Mouse (Mus musculus) retina, postnatal 1 day (tissue): ENCODE data around the gene Slc19a2.

Source experiments
- DNase-seq: peaks from one replicate; pipeline ENCODE4 v3.0.0-alpha.2; 2012

Gene Slc19a2

DNA sequence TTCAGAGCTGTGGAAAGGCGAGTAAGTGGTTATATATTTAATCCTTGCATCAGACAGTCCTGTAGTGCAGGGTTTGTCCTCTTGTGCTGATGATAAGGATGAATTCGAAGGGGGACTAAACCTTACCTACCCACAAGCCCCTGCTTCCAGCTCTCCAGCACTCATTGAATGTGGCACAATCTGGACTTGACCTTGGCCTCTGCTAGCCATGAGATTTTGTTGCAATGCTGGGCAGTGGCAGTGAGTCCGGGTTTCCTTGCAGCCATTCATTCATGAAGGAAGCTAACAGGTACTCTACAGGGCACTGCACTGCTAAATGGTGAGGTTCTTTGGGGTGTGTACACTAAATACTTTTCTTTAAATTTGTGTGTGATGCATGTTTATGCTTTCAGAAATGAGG is 6.0 kb downstream of the Slc19a2 start:
- DNase-seq = no peak

DNA sequence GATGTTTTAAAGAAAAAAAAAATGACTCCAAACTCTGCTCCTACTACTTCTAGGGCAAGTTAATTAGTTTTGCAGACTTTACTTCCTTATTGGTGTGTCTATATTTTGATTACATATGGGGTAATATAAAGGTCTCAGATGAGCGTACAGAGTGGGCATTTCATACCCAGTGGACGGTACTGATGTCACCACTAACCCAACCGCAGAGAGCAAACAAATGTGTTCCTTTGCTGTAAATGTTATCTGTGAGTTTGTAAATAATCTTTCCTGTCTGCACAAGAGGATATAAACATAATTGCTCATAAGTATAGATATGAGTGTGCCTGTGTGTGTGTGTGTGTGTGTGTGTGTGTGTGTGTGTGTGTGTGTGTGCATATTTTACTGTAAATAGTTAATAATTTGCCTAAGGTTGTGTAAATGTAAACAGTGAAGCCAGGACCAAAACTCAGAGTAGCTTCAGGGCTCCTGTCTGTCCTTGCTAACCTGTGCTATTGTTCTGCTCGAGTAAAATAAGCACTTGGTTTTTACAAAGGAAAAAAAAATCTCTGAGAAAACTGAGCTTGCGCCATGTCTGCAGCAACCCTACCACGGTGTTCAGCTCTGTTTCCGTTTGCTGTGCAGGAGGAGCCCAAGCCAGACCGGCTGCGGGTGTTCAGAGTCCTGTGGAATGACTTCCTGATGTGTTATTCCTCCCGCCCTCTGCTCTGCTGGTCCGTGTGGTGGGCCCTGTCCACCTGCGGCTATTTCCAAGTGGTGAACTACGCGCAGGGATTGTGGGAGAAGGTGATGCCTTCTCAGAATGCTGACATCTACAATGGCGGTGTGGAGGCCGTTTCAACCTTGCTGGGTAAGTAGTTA is 11.6 kb downstream of the Slc19a2 start:
- DNase-seq = no peak

GRCm38 (mm10) chr1:164261553-164261952 is 12.7 kb downstream of the Slc19a2 start:
- no peak for DNase-seq

GRCm38 (mm10) chr1:164270941-164271340 is 22.1 kb downstream of the Slc19a2 start:
- DNase-seq = no peak

- DNase-seq = no peak
Measured at GRCm38 (mm10) chr1:164273659-164274058, 24.8 kb downstream of the Slc19a2 start.

DNA sequence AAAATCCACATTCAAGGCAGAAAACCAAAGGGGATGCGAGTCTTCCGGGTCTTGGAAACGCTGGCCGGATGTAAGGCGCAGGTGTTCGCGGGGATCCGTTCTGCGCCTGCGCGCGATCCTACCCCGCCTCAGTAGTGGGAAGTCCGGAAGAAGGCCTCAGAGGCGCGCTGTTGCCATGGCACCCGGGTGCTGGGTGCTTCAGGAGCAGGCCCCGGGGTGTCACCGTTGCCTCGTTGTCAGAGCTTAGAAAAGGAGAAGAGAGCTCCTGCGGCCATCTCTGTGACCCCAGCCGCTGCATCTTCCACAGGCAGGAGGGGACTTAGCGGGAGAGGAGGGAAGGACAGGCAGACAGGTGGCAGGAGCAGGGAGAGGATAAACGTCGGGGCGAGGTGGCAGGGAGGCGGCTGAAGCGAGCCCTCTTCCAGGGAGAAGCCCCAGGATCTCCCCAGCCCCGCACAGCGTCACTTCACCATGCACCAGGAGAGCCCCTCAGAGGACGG is 26.7 kb downstream of the Slc19a2 start, which contains the start of gene Ccdc181:
Ccdc181 (plus strand) TSS at position 131 of the 500 bp plus-strand sequence.
- peak; percentile 97 for DNase-seq

DNA sequence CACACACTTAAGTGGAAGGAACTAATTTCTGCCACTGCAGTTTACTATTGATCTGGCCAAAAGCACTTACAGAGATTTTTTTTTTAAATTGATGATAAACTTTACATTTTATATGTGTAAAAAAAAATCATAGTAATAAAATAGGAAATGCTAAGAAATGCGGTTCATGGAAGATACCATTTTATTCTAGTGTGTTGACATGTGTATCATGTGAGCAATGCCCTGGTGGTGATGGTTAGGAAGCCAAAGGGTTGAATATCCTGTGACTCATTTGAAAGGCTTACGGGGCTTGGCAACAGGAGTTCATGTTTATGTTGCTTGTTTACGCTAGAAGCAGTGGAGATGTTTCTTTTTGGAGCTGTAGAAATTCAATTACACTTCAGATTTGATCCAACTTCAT is 27.7 kb downstream of the Slc19a2 start:
- DNase-seq = no peak

DNA sequence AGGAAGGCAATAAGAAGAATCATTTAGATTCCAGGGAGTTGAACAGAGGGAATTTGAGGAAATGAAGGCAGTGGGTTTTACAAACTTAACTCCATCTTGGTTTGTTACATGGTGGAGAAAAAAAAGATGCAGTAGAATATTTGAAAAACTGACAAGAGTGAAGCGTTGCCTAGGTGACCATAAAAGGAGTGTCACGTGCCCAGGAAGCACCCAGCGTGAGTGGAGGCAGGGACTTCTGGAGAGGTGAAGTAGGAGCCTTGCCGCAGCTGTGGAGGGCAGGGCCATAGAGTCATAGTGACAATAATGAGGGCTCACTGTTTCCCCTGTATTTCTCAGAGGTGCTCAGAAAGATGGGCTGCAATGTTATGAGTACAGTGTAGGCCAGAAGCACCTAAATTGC is 30.5 kb downstream of the Slc19a2 start:
- no peak for DNase-seq

- DNase-seq = no peak
Measured at GRCm38 (mm10) chr1:164284007-164284406, 35.2 kb downstream of the Slc19a2 start.

- peak; percentile 52 for DNase-seq
Measured at GRCm38 (mm10) chr1:164287406-164287805, 38.6 kb downstream of the Slc19a2 start.

DNA sequence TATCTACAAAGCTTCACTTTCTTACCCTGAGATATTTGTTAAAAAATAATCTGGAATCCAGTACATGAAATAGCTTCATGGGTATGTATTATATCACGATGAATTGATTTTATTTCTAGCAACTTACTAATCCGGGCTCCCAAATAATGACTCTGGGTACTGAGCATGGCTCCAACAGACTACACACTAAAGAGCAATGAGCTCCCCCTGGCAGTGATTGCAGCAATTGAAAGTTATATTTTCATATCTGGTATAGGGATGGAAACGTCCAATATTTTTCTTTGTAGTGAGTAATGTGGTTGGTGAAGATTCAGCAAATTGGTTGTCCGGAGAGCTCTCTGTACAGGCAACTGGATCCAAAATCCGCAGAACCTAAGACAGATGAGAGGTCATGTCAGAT is 43.2 kb downstream of the Slc19a2 start:
- DNase-seq = no peak

GRCm38 (mm10) chr1:164294071-164294470 is 45.2 kb downstream of the Slc19a2 start:
- DNase-seq = no peak

DNA sequence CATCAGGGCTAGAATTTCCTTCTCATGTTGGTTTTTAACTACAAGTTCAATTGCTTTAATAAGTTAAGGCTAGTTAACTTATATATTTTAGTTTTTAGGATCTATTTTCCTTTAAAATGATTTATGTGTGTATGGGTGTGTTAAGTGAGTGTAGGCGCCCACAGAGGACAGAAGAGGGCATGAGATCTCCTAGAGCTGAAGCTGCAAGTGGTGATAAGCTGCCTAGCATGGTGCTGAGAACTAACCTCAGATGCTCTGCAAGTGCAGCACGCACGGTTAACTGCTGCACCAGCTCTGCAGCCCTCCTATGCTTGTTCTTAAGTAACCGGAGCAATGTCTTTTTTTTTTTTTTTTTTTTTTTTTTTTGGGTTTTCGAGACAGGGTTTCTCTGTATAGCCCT is 47.6 kb downstream of the Slc19a2 start:
- DNase-seq = no peak

DNA sequence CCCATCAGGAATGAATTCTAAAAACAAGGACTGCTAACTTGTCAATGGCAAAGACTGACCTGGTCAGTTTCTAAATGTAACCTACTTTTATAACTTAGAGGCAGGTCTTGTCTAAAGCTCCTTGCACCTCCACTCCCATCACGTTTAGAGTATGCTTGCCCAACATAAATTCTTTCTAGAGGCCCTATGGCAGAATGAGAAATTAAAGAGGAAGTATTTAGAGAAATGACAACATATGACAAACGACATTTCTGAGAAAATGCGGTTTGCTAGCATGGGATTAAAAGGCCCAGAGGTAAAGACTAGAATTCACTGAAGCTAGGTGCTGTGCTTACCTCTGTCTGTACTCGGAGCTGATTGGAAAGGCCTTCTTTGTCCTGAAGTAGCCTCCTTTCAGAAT is 53.1 kb downstream of the Slc19a2 start:
- DNase-seq = no peak

- DNase-seq = no peak
Measured at GRCm38 (mm10) chr1:164303821-164304220, 55.0 kb downstream of the Slc19a2 start, which contains the start of gene Nme7. Gene Nme7 (plus strand): TSS chr1:164304121.

GRCm38 (mm10) chr1:164307124-164307751 is 58.4 kb downstream of the Slc19a2 start, which contains the start of gene Blzf1:
Gene Blzf1 (minus strand): TSS chr1:164307489.
- DNase-seq = peak; percentile 99

DNA sequence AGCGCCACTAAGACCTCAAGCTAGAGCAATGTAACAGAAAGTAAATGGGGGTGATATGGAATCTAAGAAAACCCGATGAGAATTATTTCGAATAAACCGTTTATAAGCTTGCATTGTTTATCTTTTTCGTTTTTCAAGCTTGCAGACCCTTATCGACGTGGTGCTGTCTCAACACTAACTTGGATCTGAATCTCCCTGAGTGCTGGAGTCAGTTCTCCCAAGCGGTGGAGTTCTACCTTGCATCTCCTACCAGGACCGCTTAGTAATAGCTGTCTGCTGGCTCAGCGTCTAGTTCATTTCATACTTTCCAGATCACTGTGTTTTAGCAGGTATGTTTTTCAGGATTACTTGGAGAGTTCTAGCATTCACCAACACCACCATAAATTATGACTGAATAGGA is 59.1 kb downstream of the Slc19a2 start:
- DNase-seq = no peak

DNA sequence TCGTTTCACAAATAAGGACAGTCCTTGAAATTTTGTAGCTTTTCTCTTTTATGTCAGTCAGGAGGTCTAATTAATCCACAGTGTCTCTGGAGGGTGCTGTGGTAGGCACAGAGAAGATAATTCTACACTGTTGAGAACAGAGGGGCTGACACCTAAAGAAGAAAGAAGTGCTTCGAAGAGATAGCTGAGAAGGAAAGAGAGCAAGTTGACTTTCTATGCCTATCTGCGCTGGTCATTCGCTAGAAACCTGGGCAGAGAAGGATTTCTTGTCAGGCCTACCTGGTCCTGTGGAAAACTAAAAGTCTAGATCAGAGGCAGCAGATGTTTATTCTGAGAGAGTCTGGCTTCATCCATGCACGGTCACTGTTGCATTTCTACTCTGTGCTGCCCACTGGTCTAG is 65.2 kb downstream of the Slc19a2 start:
- DNase-seq = no peak
